Mouse (Mus musculus) stomach, postnatal 0 days (tissue): ENCODE results near the gene Cop1.

Experiments
- CTCF ChIP-seq: IDR thresholded peaks from 2 replicates; pipeline ENCODE4 v1.5.1; 2016; ENCODE audit warnings: antibody characterized with exemption, low read depth, mild to moderate bottlenecking, moderate library complexity
- EP300 ChIP-seq: optimal IDR thresholded peaks from 2 replicates; pipeline ENCODE3; 2016; ENCODE audit warnings: antibody characterized with exemption

DNA sequence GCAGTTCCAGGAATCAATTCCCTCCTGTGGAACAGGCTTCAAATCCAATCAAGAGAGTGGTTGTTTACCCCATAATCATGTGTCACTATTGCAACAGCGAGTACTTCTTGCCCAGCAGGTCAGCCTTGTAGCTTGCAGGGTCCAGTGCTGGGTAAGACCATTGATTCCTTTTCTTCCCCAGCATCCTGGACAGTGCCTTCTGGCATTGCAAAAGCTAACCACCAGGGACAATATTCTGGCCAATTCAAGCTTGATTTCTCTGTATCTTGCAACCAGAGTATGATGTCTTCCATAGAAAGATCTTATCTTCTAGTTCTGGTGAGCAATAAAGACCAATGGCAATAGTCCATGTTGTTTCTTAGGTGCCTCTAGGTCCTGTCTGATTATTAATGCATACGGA, 150.8 kb downstream of the Cop1 start:
- TF ChIP-seq CTCF (no peak), EP300 (no peak)
